Mouse (Mus musculus) left cerebral cortex, postnatal 36 days (tissue): ENCODE results near the gene Myf6. TPM values are rescaled to one million over a fixed set of nuclear protein-coding genes. Genes with fewer than 3 reads are reported as not detected.

Experiments
- DNase-seq, 2 experiments: peaks; one replicate each; pipeline ENCODE4 v3.0.0; 2021 to 2022; ENCODE audit warnings: low spot score in 2 of 2, mixed read lengths in 1 of 2
- intact Hi-C: fragments of 180-260 bp; cut with DNase I; formaldehyde crosslinking; loops from one replicate; pipeline ENCODE4 v1.15.1; 2025
- microRNA-seq: library from miRNA; unstranded; fragments of <30 nt; microRNA quantifications from one replicate; pipeline ENCODE4 v1.2.0, GENCODE M21; 2022
- total RNA-seq, 2 experiments: library from RNA; stranded (reverse); gene quantifications; 2 replicates each; pipeline ENCODE4 v1.2.3; 2021

Myf6 gene
- total RNA-seq, 2 experiments from 2014 or later: not detected

GRCm38 (mm10) chr10:107449496-107450330, 44.8 kb downstream of the Myf6 start:
- DNase-seq: no peak
- intact Hi-C loops: loop anchor here (10.0 kb wide), 1 partner anchor 475 kb away; no protein-coding TSS in a partner anchor

Small RNA genes lying within 50 kb of the gene (microRNA-seq; reads per million reads assigned to microRNA genes)
- gene Gm44403: not detected

Other genes with a start within 250 kb of the Myf6 start
- 10 to 100 TPM; 60.9 to 64.2 TPM for gene Lin7a, start 223.1 kb downstream of the Myf6 start, total RNA-seq
- not detected for gene Myf5, start 8.6 kb downstream of the Myf6 start, total RNA-seq
- under 1 TPM; 0.05 to 0.10 TPM for gene Ptprq, start 225.3 kb upstream of the Myf6 start, total RNA-seq